Mouse (Mus musculus) ZHBTc4 (cell line): ENCODE measurements around the gene C2cd2.
"Not testable (repeated sequence)": the region's sequence is repeated elsewhere in the genome, so short reads cannot be mapped to it uniquely, and the experiment has no call there.

ENCODE experiments used
- DNase-seq: peaks from one replicate; pipeline ENCODE4 v3.0.0-alpha.2; 2011; ENCODE audit warnings: low read depth, low spot score

C2cd2 gene

GRCm38 (mm10) chr16:97946993-97947392, 15.4 kb downstream of the C2cd2 start:
- DNase-seq, result not testable (repeated sequence)

DNA sequence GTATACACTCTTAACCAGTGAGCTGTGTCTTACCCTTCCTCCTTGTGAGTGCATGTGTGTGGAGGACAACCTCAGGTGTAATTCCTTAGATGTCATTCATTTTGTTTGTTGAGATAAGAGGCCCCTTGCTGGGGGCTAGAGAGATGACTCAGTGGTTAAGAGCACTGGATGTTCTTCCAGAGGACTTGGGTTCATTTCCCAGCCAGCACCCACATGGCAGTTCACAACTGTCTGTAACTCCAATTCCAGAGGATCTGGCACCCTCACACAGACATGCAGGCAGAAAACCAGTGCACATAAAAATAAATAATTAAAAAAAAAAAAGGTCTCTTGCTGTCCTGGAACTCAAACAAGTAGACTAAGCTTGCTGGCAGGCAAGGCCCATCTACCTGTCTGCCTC, 20.6 kb downstream of the C2cd2 start:
- no peak for DNase-seq

GRCm38 (mm10) chr16:97940471-97940973, 21.9 kb downstream of the C2cd2 start:
- no peak for DNase-seq

DNA sequence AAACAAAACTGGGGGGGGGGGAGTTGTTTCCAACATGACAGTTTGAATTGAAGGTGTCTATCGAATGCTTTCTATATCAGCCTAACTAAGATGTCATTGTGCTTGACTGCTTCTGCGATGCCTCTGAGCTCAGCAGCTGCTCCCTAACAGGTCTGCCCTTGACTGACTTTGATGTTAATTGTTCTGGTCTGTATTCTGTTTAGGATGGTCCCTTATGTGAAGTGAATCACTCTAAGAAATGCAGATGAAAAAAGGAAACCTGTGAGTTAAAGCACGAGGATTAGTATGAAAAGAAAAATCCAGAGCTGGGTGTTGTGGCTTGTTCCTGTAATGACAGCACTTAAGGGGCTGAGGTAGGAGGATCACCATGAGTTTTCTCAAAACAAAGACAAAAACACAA, 26.6 kb downstream of the C2cd2 start:
- peak; percentile 64 for DNase-seq

GRCm38 (mm10) chr16:97930231-97930630, 32.2 kb downstream of the C2cd2 start:
- no peak for DNase-seq

DNA sequence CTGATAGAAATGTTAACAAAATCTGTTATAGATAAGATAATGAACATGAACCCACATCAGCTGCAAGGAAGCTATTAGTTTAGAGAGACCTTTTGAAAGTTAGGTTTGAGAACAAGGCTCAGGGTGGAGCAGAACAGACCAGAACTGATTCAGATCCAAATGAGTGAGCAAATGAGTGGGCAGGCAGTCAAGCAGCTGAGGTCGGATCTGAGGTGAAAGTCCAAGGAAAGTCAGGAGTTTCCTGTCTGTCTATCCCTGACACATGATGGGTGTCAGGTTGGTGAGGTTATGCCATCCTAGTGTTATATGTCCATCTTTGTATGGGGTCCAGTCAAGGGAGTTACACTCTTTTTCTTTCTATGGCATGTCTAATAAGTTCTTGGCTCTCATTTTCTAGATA, 32.9 kb downstream of the C2cd2 start:
- no peak for DNase-seq

GRCm38 (mm10) chr16:97927331-97927938, 35.0 kb downstream of the C2cd2 start:
- no peak for DNase-seq

- no peak for DNase-seq
These were observed 36.0 kb downstream of the C2cd2 start for GRCm38 (mm10) chr16:97926381-97926780.

- no peak for DNase-seq
These were observed 36.6 kb downstream of the C2cd2 start for GRCm38 (mm10) chr16:97925760-97926159.

DNA sequence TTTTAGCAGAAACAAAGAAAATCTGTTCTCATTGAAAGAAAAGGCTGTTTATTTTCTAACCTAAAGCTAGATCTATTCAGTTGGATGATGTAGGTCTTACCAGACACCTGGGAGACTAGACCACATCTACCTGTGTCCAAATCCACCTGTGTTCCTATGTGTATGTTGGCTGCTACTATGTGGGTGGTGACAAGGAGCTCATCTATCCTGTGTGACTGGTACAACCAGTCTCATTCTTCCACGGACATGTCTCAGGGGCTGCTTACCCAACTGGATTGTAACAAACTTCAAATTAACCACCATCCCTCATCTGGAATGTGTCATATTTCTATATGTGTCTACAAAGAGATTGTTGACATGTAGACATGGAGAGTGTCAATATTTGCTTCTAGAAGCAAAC, 38.7 kb downstream of the C2cd2 start:
- DNase-seq, result no peak

- no peak for DNase-seq
These were observed 39.6 kb downstream of the C2cd2 start for GRCm38 (mm10) chr16:97922779-97923126.

DNA sequence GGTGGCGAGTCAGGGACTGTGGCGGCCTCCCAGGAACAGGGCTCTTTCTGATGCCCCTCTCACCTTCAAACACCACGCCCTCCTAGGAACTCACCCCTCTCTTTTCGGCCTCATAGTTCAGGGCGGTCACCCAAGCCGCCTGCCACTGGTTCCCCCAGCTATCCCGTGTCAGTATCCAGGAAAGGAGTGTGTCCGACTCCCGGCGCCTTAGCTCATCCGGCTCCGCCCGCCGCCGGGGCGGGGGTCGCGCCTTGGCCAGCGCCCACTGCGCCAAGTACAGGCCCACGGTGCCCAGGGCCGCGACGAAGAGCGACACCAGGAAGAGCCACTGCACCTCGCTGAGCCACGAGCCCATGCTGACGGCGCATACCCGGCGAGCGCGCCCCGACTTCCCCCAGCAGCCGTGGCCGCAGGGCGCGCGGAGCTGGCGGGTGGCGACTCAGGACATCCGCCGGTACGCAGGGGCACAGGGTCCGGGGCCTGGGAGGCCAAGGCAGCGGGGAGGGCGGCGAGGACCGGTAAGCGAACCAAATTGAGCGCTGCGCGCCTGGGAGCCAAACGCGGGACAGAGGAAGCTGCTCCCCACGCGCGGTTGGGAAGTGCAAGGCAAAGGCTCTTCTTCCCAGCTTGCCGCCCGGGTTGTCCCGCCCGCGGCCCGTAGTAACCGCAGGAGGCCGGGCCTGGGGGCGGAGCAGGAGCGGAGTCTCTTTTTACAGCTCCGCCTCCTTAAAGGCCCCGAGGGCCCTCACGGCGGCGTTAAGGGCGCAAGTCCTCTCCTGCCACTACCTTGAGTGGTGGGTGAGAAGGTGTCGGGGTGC, 40.2 kb downstream of the C2cd2 start:
- DNase-seq, result peak; percentile 93

DNA sequence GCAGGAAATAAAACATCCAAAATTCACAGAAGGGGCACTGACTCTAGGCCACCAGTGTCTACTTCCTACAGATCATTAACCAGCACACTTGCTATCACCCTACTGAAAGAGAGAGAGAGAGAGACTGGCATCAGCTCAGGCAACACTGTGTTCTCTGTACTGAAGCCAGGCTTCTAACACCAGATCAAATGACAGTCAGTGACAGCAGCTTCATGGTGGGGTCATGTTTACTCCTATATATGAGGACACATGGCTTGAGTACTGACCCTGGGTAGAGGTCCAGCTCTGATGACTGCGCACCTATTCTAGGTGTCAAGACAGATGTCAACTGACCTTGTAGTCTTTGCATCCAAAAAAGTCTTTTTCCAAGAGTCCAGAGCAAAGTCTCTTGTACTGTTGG, 41.8 kb downstream of the C2cd2 start:
- DNase-seq, result no peak

- no peak for DNase-seq
These were observed 42.6 kb downstream of the C2cd2 start for GRCm38 (mm10) chr16:97919793-97920192.

DNA sequence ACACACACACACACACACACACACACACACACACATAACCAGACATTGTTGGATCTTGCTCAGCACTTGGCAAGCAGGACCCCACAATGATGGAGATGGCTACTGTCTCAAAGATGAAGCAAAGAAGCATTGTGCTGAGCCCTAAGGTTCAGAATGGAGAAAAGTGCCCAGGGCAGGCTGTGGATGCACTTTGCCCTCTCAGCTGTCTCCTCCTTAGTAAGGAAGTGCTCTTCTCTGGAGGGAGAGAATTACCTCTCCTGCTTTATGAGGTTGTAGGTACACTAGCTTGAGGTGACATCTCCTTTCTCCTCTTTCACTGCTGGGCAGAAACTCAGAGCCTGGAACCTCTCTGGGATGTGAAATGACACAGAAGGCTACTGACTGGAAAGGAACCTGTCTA, 49.5 kb downstream of the C2cd2 start:
- no peak for DNase-seq

- DNase-seq, result no peak
These were observed 53.0 kb downstream of the C2cd2 start for GRCm38 (mm10) chr16:97909356-97909755.

DNA sequence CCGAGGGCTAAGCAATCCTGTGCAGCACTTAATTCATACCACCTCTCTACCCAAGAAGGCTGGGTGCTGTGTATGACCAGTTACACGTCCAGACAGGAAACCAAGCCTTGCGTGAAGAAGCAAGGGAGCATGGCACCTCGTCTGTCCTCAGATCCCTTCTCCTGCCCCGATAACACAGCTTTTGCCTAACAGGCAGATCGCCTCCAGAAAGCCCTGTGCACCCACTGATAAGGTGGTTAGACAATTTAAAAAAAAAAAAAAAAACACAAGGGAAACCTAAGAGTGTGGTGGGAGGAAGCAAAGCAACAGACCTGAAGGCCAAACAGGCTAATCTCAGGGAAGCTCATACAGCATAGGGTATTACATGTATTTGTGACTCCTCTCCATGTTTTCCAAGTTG, 54.9 kb downstream of the C2cd2 start:
- DNase-seq, result no peak

DNA sequence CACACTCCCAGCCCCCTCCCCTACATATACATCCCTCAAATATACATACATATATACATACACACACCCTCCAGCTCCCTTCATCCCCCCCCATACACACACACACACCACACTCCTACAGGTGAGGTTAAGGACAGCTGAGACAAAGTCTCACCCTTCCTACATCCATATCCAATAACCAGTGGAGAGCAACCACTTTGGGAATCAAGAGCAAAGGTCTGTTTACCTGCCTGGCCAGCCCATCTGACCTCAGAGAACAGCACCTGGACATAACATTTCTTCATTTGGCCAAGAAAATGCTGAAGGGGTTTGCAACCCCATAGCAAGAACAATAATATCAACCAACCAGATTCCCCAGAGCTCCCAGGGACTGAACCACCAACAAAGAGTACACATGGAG, 56.1 kb downstream of the C2cd2 start:
- no peak for DNase-seq

GRCm38 (mm10) chr16:97905449-97905991, 56.9 kb downstream of the C2cd2 start:
- DNase-seq, result peak; percentile 28

DNA sequence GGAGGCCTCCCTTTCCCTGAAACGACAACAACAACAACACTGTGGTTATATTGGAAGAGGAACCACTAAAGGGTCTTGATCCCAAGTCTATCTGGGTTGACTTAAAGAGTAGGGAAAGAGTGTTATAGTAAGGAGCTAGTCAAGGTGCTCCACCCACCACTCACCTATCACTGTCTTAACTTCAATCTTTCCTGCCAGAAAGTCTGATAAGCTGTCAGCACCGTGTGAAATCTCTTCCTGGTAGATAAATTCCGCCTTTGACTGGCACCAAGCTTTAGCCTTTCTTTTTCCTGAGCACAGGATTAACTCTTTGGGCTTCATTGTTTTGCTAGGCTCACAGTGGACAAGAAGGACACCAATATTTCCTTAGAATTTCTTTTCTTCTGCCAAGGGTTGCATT, 58.4 kb downstream of the C2cd2 start:
- no peak for DNase-seq

DNA sequence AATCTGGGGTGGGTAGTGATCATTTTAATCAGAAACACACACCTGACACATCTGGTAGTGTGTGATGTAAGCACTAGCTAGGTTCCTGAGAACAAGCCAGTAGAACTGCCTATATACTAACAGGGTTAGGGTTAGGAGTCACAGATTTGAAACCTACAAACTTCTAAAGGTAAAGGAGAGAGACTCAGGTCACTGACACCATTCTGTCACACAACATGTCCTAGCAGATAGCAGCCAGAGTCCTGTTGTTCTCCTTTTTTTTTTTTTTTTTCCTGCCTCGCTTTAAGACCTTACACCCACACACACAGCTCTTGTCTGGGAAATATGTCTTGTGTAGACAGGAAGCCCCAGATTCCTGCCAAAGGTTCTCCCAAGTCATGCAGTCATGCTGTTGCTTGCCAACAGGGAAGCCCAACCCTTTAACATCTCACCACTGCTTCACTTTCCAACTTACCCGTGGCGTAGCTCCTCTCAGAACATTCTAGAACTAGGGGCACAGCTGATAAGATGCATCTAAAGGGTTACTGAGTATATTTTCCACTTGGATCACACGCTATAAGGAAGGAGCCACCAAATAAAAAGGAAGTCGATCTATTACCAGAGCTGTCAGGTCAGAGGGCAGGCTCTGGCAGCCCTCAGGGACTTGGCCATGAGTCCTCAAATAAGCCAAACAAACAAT, 64.9 kb downstream of the C2cd2 start:
- no peak for DNase-seq

DNA sequence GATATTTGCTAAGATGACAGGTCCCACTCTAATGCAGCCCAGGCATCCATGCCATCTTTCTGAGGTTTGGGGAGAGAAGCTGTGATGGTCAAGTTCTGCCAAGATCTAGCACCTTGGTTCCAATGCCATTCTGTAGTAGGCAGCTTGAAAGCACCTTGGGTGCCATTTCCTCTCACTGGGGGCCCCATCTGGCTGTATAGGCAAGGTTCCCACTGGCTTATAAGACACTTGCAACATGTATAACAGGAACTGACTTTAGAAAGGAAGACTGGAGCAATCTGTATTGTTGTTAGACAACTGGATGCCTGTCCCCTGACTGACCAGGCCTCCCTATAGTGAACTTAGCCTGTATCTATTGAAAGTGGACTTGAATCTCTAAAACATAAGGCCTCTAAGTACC, 74.6 kb downstream of the C2cd2 start:
- DNase-seq, result no peak
